Mouse (Mus musculus) forebrain, embryonic 11.5 days (tissue): Measurements from ENCODE around the gene Zfp780b. TPM values are rescaled to one million over a fixed set of nuclear protein-coding genes. Genes with fewer than 3 reads are reported as not detected.
"Not testable (repeated sequence)": the region's sequence is repeated elsewhere in the genome, so short reads cannot be mapped to it uniquely, and the experiment has no call there.

Experiments used
- ATAC-seq: fragments of 200-750 bp; cut with Nextera tagmentation; replicated peaks from 2 replicates; pipeline ENCODE4 v1.8.0; 2017; ENCODE audit warnings: moderate TSS enrichment; ENCODE audit not compliant: low FRiP score
- DNase-seq: peaks from one replicate; pipeline ENCODE4 v3.0.0-alpha.2; 2017; ENCODE audit warnings: low spot score
- H3K27ac ChIP-seq: fragments of 300-500 bp; sonication (generic); 2 replicates; pipeline ENCODE4 v1.5.1; 2014; ENCODE audit warnings: low read depth, low read length
- H3K27me3 ChIP-seq: fragments of 300-500 bp; sonication (generic); 2 replicates; pipeline ENCODE4 v1.6.1; 2014; ENCODE audit warnings: mild to moderate bottlenecking, low read length, mixed read lengths; ENCODE audit not compliant: control insufficient read depth, insufficient read depth
- H3K36me3 ChIP-seq: fragments of 300-500 bp; sonication (generic); 2 replicates; pipeline ENCODE4 v1.6.1; 2014; ENCODE audit warnings: mild to moderate bottlenecking, low read length, moderate library complexity, mixed read lengths; ENCODE audit not compliant: control insufficient read depth, insufficient read depth
- H3K4me1 ChIP-seq: fragments of 300-500 bp; sonication (generic); replicated peaks from 2 replicates; pipeline ENCODE4 v1.6.1; 2014; ENCODE audit warnings: low read length, mixed read lengths; ENCODE audit not compliant: control insufficient read depth, insufficient read depth
- H3K4me2 ChIP-seq: fragments of 300-500 bp; sonication (generic); 2 replicates; pipeline ENCODE4 v1.6.1; 2014; ENCODE audit warnings: low read depth, mild to moderate bottlenecking, low read length, moderate library complexity, mixed read lengths; ENCODE audit not compliant: severe bottlenecking
- H3K4me3 ChIP-seq: fragments of 300-500 bp; sonication (generic); 2 replicates; pipeline ENCODE4 v1.5.1; 2014; ENCODE audit warnings: low read depth, low read length
- H3K9ac ChIP-seq: fragments of 300-500 bp; sonication (generic); 2 replicates; pipeline ENCODE4 v1.6.1; 2014; ENCODE audit warnings: low read length
- H3K9me3 ChIP-seq: fragments of 300-500 bp; sonication (generic); 2 replicates; pipeline ENCODE4 v1.6.1; 2016; ENCODE audit warnings: low read length, mixed read lengths; ENCODE audit not compliant: control insufficient read depth
- WGBS: fragments of 180-500 bp; shearing (Covaris S2); extraction: QIAGEN DNeasy Blood & Tissue Kit; methylation state at CpG from one replicate; pipeline ENCODE4 v1.1.7; 2014; 5-methylcytosine and 5-hydroxymethylcytosine counted together
- polyA plus RNA-seq: library from polyadenylated mRNA; unstranded; fragments of >200 nt; fragmentation: Nextera tagmentation; extraction: Ambion mirVana; gene quantifications from 2 replicates; pipeline ENCODE4 v1.2.1, GENCODE M21; 2014

Gene Zfp780b
- 20.2 and 22.2 TPM in 2 replicates for polyA plus RNA-seq

- H3K9me3 ChIP-seq, result peaks cover 9% of the 10 kb centered on the region; the same call in 1 of the 2 replicates
- H3K36me3 ChIP-seq, result peaks cover 3% of the 10 kb centered on the region; the same call in 1 of the 2 replicates
- H3K9ac ChIP-seq, result peak within 1 kb of the TSS; percentile 85
- WGBS, result under 1% methylated on average over 29 of the region's 29 CpGs
- peak within 1 kb of the TSS; percentile 67 for H3K4me3 ChIP-seq
- DNase-seq, result peak; percentile 82
- peaks cover 6% of the 10 kb centered on the region for H3K4me1 ChIP-seq
- peak within 1 kb of the TSS; percentile 39; the same call in 1 of the 2 replicates for H3K27ac ChIP-seq
- H3K27me3 ChIP-seq, result no peaks in the 10 kb centered on the region
- ATAC-seq, result peak; percentile 87
- peak within 1 kb of the TSS; percentile 89 for H3K4me2 ChIP-seq
Observed at GRCm38 (mm10) chr7:27978683-27979528, at the start of gene Zfp780b. Gene Zfp780b (minus strand): TSS chr7:27979171.

GRCm38 (mm10) chr7:28014445-28014810 lies 35.5 kb upstream of the Zfp780b start:
- ATAC-seq, result peak; percentile 49
- WGBS, result 25% methylated on average over 7 of the region's 7 CpGs
- Histone ChIP-seq H3K9me3 (no peaks in the 10 kb centered on the region), H3K27ac (no peak overlapping the region), H3K4me3 (peak overlapping the region; percentile 75), H3K9ac (peak overlapping the region; percentile 84), H3K4me1 (no peaks in the 10 kb centered on the region), H3K4me2 (peak overlapping the region; percentile 90), H3K36me3 (no peaks in the 10 kb centered on the region; the same call in 1 of the 2 replicates), H3K27me3 (no peaks in the 10 kb centered on the region)
- DNase-seq, result no peak

GRCm38 (mm10) chr7:28013549-28014444 lies 34.8 kb upstream of the Zfp780b start, which contains the start of gene Zfp850:
Gene Zfp850 (minus strand): TSS chr7:28014115.
- ATAC-seq (peak; percentile 93), DNase-seq (peak; percentile 87)
- Histone ChIP-seq H3K9me3 (no peaks in the 10 kb centered on the region), H3K9ac (peak within 1 kb of the TSS; percentile 84), H3K27me3 (no peaks in the 10 kb centered on the region), H3K27ac (peak within 1 kb of the TSS; percentile 18; the same call in 1 of the 2 replicates), H3K4me1 (no peaks in the 10 kb centered on the region), H3K36me3 (no peaks in the 10 kb centered on the region; the same call in 1 of the 2 replicates), H3K4me3 (peak within 1 kb of the TSS; percentile 75), H3K4me2 (peak within 1 kb of the TSS; percentile 90)
- under 1% methylated on average over 47 of the region's 47 CpGs for WGBS

GRCm38 (mm10) chr7:28010271-28010670 lies 31.3 kb upstream of the Zfp780b start:
- ATAC-seq, result no peak

GRCm38 (mm10) chr7:27982197-27982596 lies 3.2 kb upstream of the Zfp780b start:
- ATAC-seq, result no peak
- no peaks in the 10 kb centered on the region for H3K36me3 ChIP-seq
- H3K27ac ChIP-seq, result no peak overlapping the region
- no peaks in the 10 kb centered on the region for H3K27me3 ChIP-seq
- WGBS, result 84% methylated on average over 2 of the region's 2 CpGs
- peaks cover 6% of the 10 kb centered on the region for H3K4me1 ChIP-seq
- no peak for DNase-seq
- H3K4me3 ChIP-seq, result no peak overlapping the region
- H3K9ac ChIP-seq, result no peak overlapping the region
- H3K4me2 ChIP-seq, result no peak overlapping the region
- H3K9me3 ChIP-seq, result peaks cover 24% of the 10 kb centered on the region; the same call in 1 of the 2 replicates

More at GRCm38 (mm10) chr7:28010271-28010670, 31.3 kb upstream of the Zfp780b start:
- WGBS, result 94% methylated on average over 3 of the region's 3 CpGs
- Histone ChIP-seq H3K9ac (no peak overlapping the region), H3K4me2 (no peak overlapping the region), H3K27ac (no peak overlapping the region), H3K4me1 (no peaks in the 10 kb centered on the region), H3K27me3 (no peaks in the 10 kb centered on the region), H3K9me3 (no peaks in the 10 kb centered on the region), H3K4me3 (no peak overlapping the region), H3K36me3 (no peaks in the 10 kb centered on the region; the same call in 1 of the 2 replicates)
- DNase-seq, result no peak

- not testable (repeated sequence) for H3K4me1 ChIP-seq, H3K4me3 ChIP-seq, H3K4me2 ChIP-seq, H3K27ac ChIP-seq, H3K9me3 ChIP-seq, H3K9ac ChIP-seq, H3K27me3 ChIP-seq, ATAC-seq, DNase-seq, H3K36me3 ChIP-seq
- 91% methylated on average over 13 of the region's 13 CpGs for WGBS
Observed at GRCm38 (mm10) chr7:27949451-27949850, 29.5 kb downstream of the Zfp780b start.

GRCm38 (mm10) chr7:27941869-27942268 lies 37.1 kb downstream of the Zfp780b start:
- H3K27me3 ChIP-seq, H3K27ac ChIP-seq, H3K4me2 ChIP-seq, H3K4me1 ChIP-seq, H3K4me3 ChIP-seq, H3K9me3 ChIP-seq, ATAC-seq, H3K9ac ChIP-seq, H3K36me3 ChIP-seq, DNase-seq: not testable (repeated sequence)
- 44% methylated on average over 5 of the region's 7 CpGs for WGBS

- not testable (repeated sequence) for DNase-seq, H3K27ac ChIP-seq, H3K9me3 ChIP-seq, ATAC-seq, H3K36me3 ChIP-seq, H3K4me1 ChIP-seq, H3K4me3 ChIP-seq, H3K9ac ChIP-seq, H3K27me3 ChIP-seq
- WGBS, result 14% methylated on average over 1 of the region's 9 CpGs
- peak overlapping the region; percentile 32; the same call in 1 of the 2 replicates for H3K4me2 ChIP-seq
Observed at GRCm38 (mm10) chr7:27933800-27934158, 45.2 kb downstream of the Zfp780b start.
